Mouse (Mus musculus) heart, embryonic 11.5 days (tissue): ENCODE data around the gene Tdrd5. TPM values are rescaled to one million over a fixed set of nuclear protein-coding genes. Genes with fewer than 3 reads are reported as not detected.

Experiments used
- ATAC-seq: fragments of 200-750 bp; cut with Nextera tagmentation; replicated peaks from 2 replicates; pipeline ENCODE4 v1.8.0; 2017; ENCODE audit warnings: moderate library complexity; ENCODE audit not compliant: insufficient number of reproducible peaks, low FRiP score, low TSS enrichment
- H3K27ac ChIP-seq: fragments of 300-500 bp; sonication (generic); 2 replicates; pipeline ENCODE4 v1.5.1; 2014; ENCODE audit warnings: mild to moderate bottlenecking, low read depth, low read length
- H3K27me3 ChIP-seq: fragments of 300-500 bp; sonication (generic); 2 replicates; pipeline ENCODE4 v1.6.1; 2014; ENCODE audit warnings: mild to moderate bottlenecking, low read length, mixed read lengths; ENCODE audit not compliant: control insufficient read depth, insufficient read depth
- H3K36me3 ChIP-seq: fragments of 300-500 bp; sonication (generic); 2 replicates; pipeline ENCODE4 v1.6.1; 2014; ENCODE audit warnings: mild to moderate bottlenecking, low read length, moderate library complexity, mixed read lengths; ENCODE audit not compliant: control insufficient read depth, insufficient read depth
- H3K4me1 ChIP-seq: fragments of 300-500 bp; sonication (generic); 2 replicates; pipeline ENCODE4 v1.6.1; 2014; ENCODE audit warnings: low read length; ENCODE audit not compliant: control insufficient read depth, insufficient read depth
- H3K4me2 ChIP-seq: fragments of 300-500 bp; sonication (generic); 2 replicates; pipeline ENCODE4 v1.6.1; 2014; ENCODE audit warnings: mild to moderate bottlenecking, moderate library complexity
- H3K4me3 ChIP-seq: fragments of 300-500 bp; sonication (generic); 2 replicates; pipeline ENCODE4 v1.5.1; 2014; ENCODE audit warnings: low read depth, low read length
- H3K9ac ChIP-seq: fragments of 300-500 bp; sonication (generic); 2 replicates; pipeline ENCODE4 v1.6.1; 2014; ENCODE audit warnings: mild to moderate bottlenecking, low read depth, low read length, moderate library complexity
- H3K9me3 ChIP-seq: fragments of 300-500 bp; sonication (generic); replicated peaks from 2 replicates; pipeline ENCODE4 v1.6.1; 2016; ENCODE audit warnings: low read length; ENCODE audit not compliant: control insufficient read depth
- WGBS: fragments of 180-500 bp; shearing (Covaris S2); extraction: QIAGEN DNeasy Blood & Tissue Kit; methylation state at CpG from one replicate; pipeline ENCODE4 v1.1.7; 2014; ENCODE audit not compliant: insufficient replicate concordance; 5-methylcytosine and 5-hydroxymethylcytosine counted together
- polyA plus RNA-seq: library from polyadenylated mRNA; unstranded; fragments of >200 nt; fragmentation: Nextera tagmentation; extraction: Ambion mirVana; gene quantifications from 2 replicates; pipeline ENCODE4 v1.2.1, GENCODE M21; 2014

The Tdrd5 gene
- polyA plus RNA-seq, 1 experiment from 2014 or later: not detected

GRCm38 (mm10) chr1:156218573-156218972 is 84.9 kb downstream of the Tdrd5 start:
- no peak for ATAC-seq
- no peak overlapping the region for H3K9ac ChIP-seq
- H3K4me3 ChIP-seq: no peak overlapping the region

GRCm38 (mm10) chr1:156217941-156218340 is 85.5 kb downstream of the Tdrd5 start:
- no peak for ATAC-seq
- Histone ChIP-seq H3K4me3 (no peak overlapping the region), H3K4me2 (peak overlapping the region; percentile 20; the same call in 1 of the 2 replicates), H3K27ac (peak overlapping the region; percentile 86), H3K27me3 (no peaks in the 10 kb centered on the region), H3K9me3 (no peaks in the 10 kb centered on the region), H3K9ac (no peak overlapping the region), H3K4me1 (peaks cover 44% of the 10 kb centered on the region), H3K36me3 (no peaks in the 10 kb centered on the region)
- 35% methylated on average over 8 of the region's 8 CpGs for WGBS

More at GRCm38 (mm10) chr1:156218573-156218972, 84.9 kb downstream of the Tdrd5 start:
- H3K36me3 ChIP-seq: no peaks in the 10 kb centered on the region
- no peaks in the 10 kb centered on the region for H3K9me3 ChIP-seq
- H3K4me2 ChIP-seq: no peak overlapping the region
- H3K4me1 ChIP-seq: peaks cover 46% of the 10 kb centered on the region
- H3K27me3 ChIP-seq: no peaks in the 10 kb centered on the region
- 57% methylated on average over 2 of the region's 2 CpGs for WGBS
- peak overlapping the region; percentile 86 for H3K27ac ChIP-seq

- Histone ChIP-seq H3K4me1 (peaks cover 41% of the 10 kb centered on the region), H3K27ac (peak overlapping the region; percentile 86), H3K4me3 (no peak overlapping the region), H3K9me3 (no peaks in the 10 kb centered on the region), H3K36me3 (no peaks in the 10 kb centered on the region), H3K4me2 (peak overlapping the region; percentile 24), H3K9ac (no peak overlapping the region; the same call in 1 of the 2 replicates), H3K27me3 (no peaks in the 10 kb centered on the region)
- 24% methylated on average over 3 of the region's 3 CpGs for WGBS
- peak; percentile 91 for ATAC-seq
Measured at GRCm38 (mm10) chr1:156217393-156217792, 86.1 kb downstream of the Tdrd5 start.

- H3K36me3 ChIP-seq: no peaks in the 10 kb centered on the region
- H3K4me3 ChIP-seq: no peak overlapping the region
- no peak overlapping the region for H3K4me2 ChIP-seq
- no peak overlapping the region for H3K9ac ChIP-seq
- H3K27ac ChIP-seq: no peak overlapping the region
- no peaks in the 10 kb centered on the region for H3K9me3 ChIP-seq
- no peak for ATAC-seq
- no peaks in the 10 kb centered on the region for H3K27me3 ChIP-seq
- 61% methylated on average over 4 of the region's 4 CpGs for WGBS
- peaks cover 29% of the 10 kb centered on the region for H3K4me1 ChIP-seq
Measured at GRCm38 (mm10) chr1:156216249-156216648, 87.2 kb downstream of the Tdrd5 start.

- ATAC-seq: no peak
- WGBS: 85% methylated on average over 8 of the region's 8 CpGs
- no peak overlapping the region for H3K4me3 ChIP-seq
- H3K4me1 ChIP-seq: peaks cover 29% of the 10 kb centered on the region
- H3K36me3 ChIP-seq: no peaks in the 10 kb centered on the region
- H3K9ac ChIP-seq: no peak overlapping the region
- no peaks in the 10 kb centered on the region for H3K27me3 ChIP-seq
- no peak overlapping the region for H3K27ac ChIP-seq
- H3K9me3 ChIP-seq: no peaks in the 10 kb centered on the region
- no peak overlapping the region for H3K4me2 ChIP-seq
Measured at GRCm38 (mm10) chr1:156214651-156215050, 88.8 kb downstream of the Tdrd5 start.

GRCm38 (mm10) chr1:156212923-156213322 is 90.5 kb downstream of the Tdrd5 start:
- Histone ChIP-seq H3K36me3 (no peaks in the 10 kb centered on the region), H3K9me3 (no peaks in the 10 kb centered on the region), H3K4me2 (peak overlapping the region; percentile 30), H3K27ac (0 out of 2 replicates have a peak overlapping the region, but pooled peaks have one; percentile 29), H3K4me3 (0 out of 2 replicates have a peak overlapping the region, but pooled peaks have one; percentile 1), H3K27me3 (no peaks in the 10 kb centered on the region), H3K9ac (no peak overlapping the region), H3K4me1 (peaks cover 16% of the 10 kb centered on the region)
- 52% methylated on average over 5 of the region's 5 CpGs for WGBS
- ATAC-seq: peak; percentile 80

GRCm38 (mm10) chr1:156211809-156212317 is 91.6 kb downstream of the Tdrd5 start:
- Histone ChIP-seq H3K27ac (no peak overlapping the region), H3K4me1 (peaks cover 6% of the 10 kb centered on the region; the same call in 1 of the 2 replicates)

More at GRCm38 (mm10) chr1:156211809-156212317, 91.6 kb downstream of the Tdrd5 start:
- WGBS: 62% methylated on average over 6 of the region's 6 CpGs
- no peaks in the 10 kb centered on the region for H3K36me3 ChIP-seq
- ATAC-seq: no peak
- no peak overlapping the region for H3K4me3 ChIP-seq
- no peak overlapping the region for H3K4me2 ChIP-seq
- H3K9me3 ChIP-seq: no peaks in the 10 kb centered on the region
- H3K27me3 ChIP-seq: peaks cover 4% of the 10 kb centered on the region; the same call in 1 of the 2 replicates
- no peak overlapping the region for H3K9ac ChIP-seq
